Mouse (Mus musculus) adrenal gland, postnatal 25 days (tissue): ENCODE measurements around the gene Spsb1. TPM values are rescaled to one million over a fixed set of nuclear protein-coding genes. Genes with fewer than 3 reads are reported as not detected.

Experiments used
- DNase-seq: peaks from one replicate; pipeline ENCODE4 v3.0.0; 2021; ENCODE audit warnings: mixed read lengths
- total RNA-seq: library from RNA; stranded (reverse); gene quantifications from 2 replicates; pipeline ENCODE4 v1.2.3, GENCODE M21; 2021

The Spsb1 gene
- total RNA-seq, 1 experiment from 2014 or later: 23.7 TPM

GRCm38 (mm10) chr4:149951201-149951600 lies 3.6 kb downstream of the Spsb1 start:
- DNase-seq: peak; percentile 42

- DNase-seq: no peak
Measured at GRCm38 (mm10) chr4:149949691-149950090, 5.2 kb downstream of the Spsb1 start.

- DNase-seq: no peak
Measured at GRCm38 (mm10) chr4:149948119-149948518, 6.7 kb downstream of the Spsb1 start.

GRCm38 (mm10) chr4:149947396-149947795 lies 7.4 kb downstream of the Spsb1 start:
- no peak for DNase-seq

GRCm38 (mm10) chr4:149945194-149945593 lies 9.6 kb downstream of the Spsb1 start:
- DNase-seq: no peak

GRCm38 (mm10) chr4:149944214-149944613 lies 10.6 kb downstream of the Spsb1 start:
- DNase-seq: no peak

GRCm38 (mm10) chr4:149942831-149943741 lies 11.8 kb downstream of the Spsb1 start:
- DNase-seq: no peak

GRCm38 (mm10) chr4:149941067-149941755 lies 13.6 kb downstream of the Spsb1 start:
- DNase-seq: no peak

- DNase-seq: no peak
Measured at GRCm38 (mm10) chr4:149938701-149939100, 16.1 kb downstream of the Spsb1 start.

- no peak for DNase-seq
Measured at GRCm38 (mm10) chr4:149936921-149937320, 17.9 kb downstream of the Spsb1 start.

- DNase-seq: no peak
Measured at GRCm38 (mm10) chr4:149935470-149935869, 19.4 kb downstream of the Spsb1 start.

- DNase-seq: no peak
Measured at GRCm38 (mm10) chr4:149933519-149934245, 21.2 kb downstream of the Spsb1 start.

GRCm38 (mm10) chr4:149933025-149933424 lies 21.8 kb downstream of the Spsb1 start:
- no peak for DNase-seq

GRCm38 (mm10) chr4:149932108-149932815 lies 22.6 kb downstream of the Spsb1 start:
- DNase-seq: no peak

GRCm38 (mm10) chr4:149930755-149931154 lies 24.1 kb downstream of the Spsb1 start:
- DNase-seq: no peak

GRCm38 (mm10) chr4:149923014-149923413 lies 31.8 kb downstream of the Spsb1 start:
- DNase-seq: no peak

GRCm38 (mm10) chr4:149922121-149922718 lies 32.6 kb downstream of the Spsb1 start:
- DNase-seq: peak; percentile 23

- no peak for DNase-seq
Measured at GRCm38 (mm10) chr4:149920886-149921285, 34.0 kb downstream of the Spsb1 start.

GRCm38 (mm10) chr4:149918455-149919070 lies 36.3 kb downstream of the Spsb1 start:
- DNase-seq: no peak

GRCm38 (mm10) chr4:149916831-149917230 lies 38.0 kb downstream of the Spsb1 start:
- DNase-seq: no peak

- DNase-seq: no peak
Measured at GRCm38 (mm10) chr4:149913709-149914370, 41.0 kb downstream of the Spsb1 start.
